Mouse (Mus musculus): ENCODE measurements around the gene Psmd4.

- TF ChIP-seq GATA1 (IDR thresholded peaks at IDR 0.05; ENCODE audit: borderline replicate concordance, low read length), result no peak
- TF ChIP-seq FLI1 (IDR thresholded peaks at IDR 0.05; ENCODE audit: low read length), result no peak
Observed at GRCm38 (mm10) chr3:95025202-95025601, 17.2 kb downstream of the Psmd4 start.
